Comparison of ENCODE assay signal across 7 mouse cellular contexts in genomic region chr10:78159252-78159878, GRCm38 (mm10). TPM values are rescaled to one million over a fixed set of nuclear protein-coding genes. Genes with fewer than 3 reads are reported as not detected.
DNase-seq lines count a peak whose midpoint lies in the region; ATAC-seq and TF ChIP-seq lines count a peak whose summit lies in the region.

No protein-coding gene starts in this region.

- 0 out of 2 replicates have a peak overlapping the region, but pooled peaks have one; percentile 11 for H3K4me2 ChIP-seq in hindbrain, embryonic 11.5 days (replicated peaks; ENCODE audit: low read depth, low read length)

- H3K4me1 ChIP-seq in MEL (ENCODE audit: control insufficient read depth in 1 of 2, insufficient read depth in 2 of 2, low read length in 2 of 2) = no peaks in the 10 kb centered on the region
- peaks cover 18% of the 10 kb centered on the region for H3K4me1 ChIP-seq in erythroblast, embryonic 14.5 days (ENCODE audit: control insufficient read depth)
- H3K4me1 ChIP-seq in hindbrain, embryonic 11.5 days (replicated peaks; ENCODE audit: control insufficient read depth, insufficient read depth, low read length) = no peaks in the 10 kb centered on the region
- peaks cover 30% of the 10 kb centered on the region; the same call in 1 of the 2 replicates for H3K4me1 ChIP-seq in spleen, adult 2 months (ENCODE audit: control insufficient read depth, insufficient read depth, insufficient read length)

- TF ChIP-seq RAD21 in MEL (IDR thresholded peaks at IDR 0.05; ENCODE audit: low read depth, low read length) = no peak

- TF ChIP-seq CTCF in MEL (IDR thresholded peaks at IDR 0.05 in 2 of 3, conservative IDR thresholded peaks at IDR 0.05 in 1 of 3; ENCODE audit: control insufficient read depth in 1 of 3, insufficient read depth in 1 of 3, low read depth in 2 of 3, low read length in 3 of 3, poor library complexity in 1 of 3, severe bottlenecking in 1 of 3) = no peak
- TF ChIP-seq CTCF in spleen, adult 2 months (IDR thresholded peaks at IDR 0.05; ENCODE audit: extremely low read depth, insufficient read depth, insufficient read length, insufficient replicate concordance) = no peak

- peak overlapping the region; percentile 13 for H3K9ac ChIP-seq in MEL (ENCODE audit: control insufficient read depth, low read depth, low read length, poor library complexity, severe bottlenecking)
- H3K9ac ChIP-seq in hindbrain, embryonic 11.5 days (ENCODE audit: low read depth, low read length) = no peak overlapping the region

- H3K27me3 ChIP-seq in MEL (ENCODE audit: control insufficient read depth in 1 of 2, insufficient read depth in 2 of 2, low read length in 2 of 2) = no peaks in the 10 kb centered on the region
- no peaks in the 10 kb centered on the region for H3K27me3 ChIP-seq in erythroblast, embryonic 14.5 days (ENCODE audit: control insufficient read depth)
- no peaks in the 10 kb centered on the region for H3K27me3 ChIP-seq in hindbrain, embryonic 11.5 days (ENCODE audit: control insufficient read depth, insufficient read depth, low read length)
- no peaks in the 10 kb centered on the region for H3K27me3 ChIP-seq in spleen, adult 2 months (ENCODE audit: control insufficient read depth, insufficient read depth, low read length)

- WGBS in hindbrain, embryonic 11.5 days = 15% methylated on average over 17 of the region's 17 CpGs
- WGBS in macrophage (ENCODE audit: missing documents) = 16% methylated on average over 17 of the region's 17 CpGs
- 11% methylated on average over 17 of the region's 17 CpGs for WGBS in spleen, adult 2 months

- H3K36me3 ChIP-seq in MEL (ENCODE audit: control insufficient read depth in 1 of 2, insufficient read depth in 2 of 2, low read length in 2 of 2) (no peaks in the 10 kb centered on the region), macrophage (ENCODE audit: inconsistent target) (peaks cover 17% of the 10 kb centered on the region; the same call in 1 of the 2 replicates)
- peaks cover 38% of the 10 kb centered on the region for H3K36me3 ChIP-seq in erythroblast, embryonic 14.5 days (ENCODE audit: control insufficient read depth)
- H3K36me3 ChIP-seq in hindbrain, embryonic 11.5 days (ENCODE audit: control insufficient read depth, insufficient read depth, low read length) = no peaks in the 10 kb centered on the region
- H3K36me3 ChIP-seq in spleen, adult 2 months (ENCODE audit: control insufficient read depth, insufficient read depth, low read length) = peaks cover 4% of the 10 kb centered on the region

- DNase-seq in MEL (ENCODE audit: low read depth, low spot score) = peak; percentile 65
- peak; percentile 74 for DNase-seq in adrenal gland, postnatal 25 days
- DNase-seq in hindbrain, embryonic 11.5 days (ENCODE audit: low spot score) = peak; percentile 65
- DNase-seq in layer of hippocampus, adult 9-11 months = peak; percentile 76
- DNase-seq in spleen, adult 2 months (ENCODE audit: low read depth in 1 of 2, low spot score in 2 of 2) = peak; percentile 45 to 78

- peak; percentile 15; the same call in 1 of the 2 replicates for ATAC-seq in hindbrain, embryonic 11.5 days (ENCODE audit: low FRiP score)

- H3K4me3 ChIP-seq in MEL (ENCODE audit: control insufficient read depth in 1 of 2, insufficient read depth in 1 of 2, low read depth in 2 of 2, low read length in 2 of 2) = peak overlapping the region; percentile 42 to 48
- H3K4me3 ChIP-seq in erythroblast, embryonic 14.5 days (replicated peaks) = peak overlapping the region; percentile 44
- H3K4me3 ChIP-seq in hindbrain, embryonic 11.5 days (ENCODE audit: low read depth, low read length) = no peak overlapping the region
- peak overlapping the region; percentile 8; the same call in 1 of the 2 replicates for H3K4me3 ChIP-seq in macrophage (ENCODE audit: inconsistent target)
- H3K4me3 ChIP-seq in spleen, adult 2 months (ENCODE audit: extremely low read depth, insufficient read depth, insufficient read length) = peak overlapping the region; percentile 28

- H3K9me3 ChIP-seq in MEL (replicated peaks; ENCODE audit: insufficient read depth, low read length) = no peaks in the 10 kb centered on the region
- no peaks in the 10 kb centered on the region for H3K9me3 ChIP-seq in erythroblast, embryonic 14.5 days (ENCODE audit: control insufficient read depth, low read length)
- no peaks in the 10 kb centered on the region for H3K9me3 ChIP-seq in hindbrain, embryonic 11.5 days (ENCODE audit: control insufficient read depth, low read length)

- TF ChIP-seq POLR2A in MEL (IDR thresholded peaks at IDR 0.05; ENCODE audit: control insufficient read depth in 1 of 2, insufficient read depth in 1 of 2, low read depth in 1 of 2, low read length in 2 of 2, poor library complexity in 1 of 2) = no peak
- TF ChIP-seq POLR2A in spleen, adult 2 months (IDR thresholded peaks at IDR 0.05; ENCODE audit: low read depth, low read length) = 0 out of 2 replicates have a peak, but pooled peaks have one; percentile 3

- H3K27ac ChIP-seq in MEL (ENCODE audit: control insufficient read depth, low read depth, low read length) (no peak overlapping the region), macrophage (no peak overlapping the region)
- H3K27ac ChIP-seq in hindbrain, embryonic 11.5 days (ENCODE audit: low read depth, low read length) = no peak overlapping the region
- H3K27ac ChIP-seq in spleen, adult 2 months (ENCODE audit: insufficient read depth, low read length) = peak overlapping the region; percentile 87

- H3K79me2 ChIP-seq in MEL (ENCODE audit: control insufficient read depth, insufficient read depth, low read length, poor library complexity) = no peaks in the 10 kb centered on the region
- no peaks in the 10 kb centered on the region for H3K79me2 ChIP-seq in macrophage (ENCODE audit: inconsistent target)

- TF ChIP-seq EP300 in MEL (IDR thresholded peaks at IDR 0.05; ENCODE audit: low read depth in 1 of 2, low read length in 2 of 2) = no peak

TF ChIP-seq in MEL, 35 proteins besides CTCF, POLR2A, EP300 and RAD21 (continues in another document):
- TF ChIP-seq TAL1 (IDR thresholded peaks at IDR 0.05; ENCODE audit: low read length) (no peak), SIN3A (IDR thresholded peaks at IDR 0.05; ENCODE audit: low read length) (peak; percentile 50), CHD1 (IDR thresholded peaks at IDR 0.05; ENCODE audit: low read depth, low read length) (no peak), NRF1 (IDR thresholded peaks at IDR 0.05; ENCODE audit: insufficient read depth, low read depth, low read length, poor library complexity, severe bottlenecking) (peak; percentile 50; the same call in 1 of the 2 replicates), BHLHE40 (IDR thresholded peaks at IDR 0.05; ENCODE audit: borderline replicate concordance, low read depth, low read length) (peak; percentile 72; the same call in 1 of the 2 replicates), SMC3 (IDR thresholded peaks at IDR 0.05; ENCODE audit: low read depth, low read length) (no peak), KAT2A (conservative IDR thresholded peaks at IDR 0.05; ENCODE audit: low read depth, low read length) (no peak), USF1 (IDR thresholded peaks at IDR 0.05; ENCODE audit: low read depth, low read length) (no peak), TBP (IDR thresholded peaks at IDR 0.05; ENCODE audit: low read depth, low read length) (no peak), TCF12 (IDR thresholded peaks at IDR 0.05; ENCODE audit: low read depth, low read length) (no peak), ZKSCAN1 (IDR thresholded peaks at IDR 0.05; ENCODE audit: low read depth, low read length) (no peak), ELF1 (IDR thresholded peaks at IDR 0.05; ENCODE audit: low read depth, low read length) (no peak), MXI1 (IDR thresholded peaks at IDR 0.05; ENCODE audit: low read depth, low read length) (peak; percentile 48), POLR2AphosphoS2 (IDR thresholded peaks at IDR 0.05; ENCODE audit: low read length) (peak; percentile 40), HCFC1 (IDR thresholded peaks at IDR 0.05; ENCODE audit: low read depth, low read length) (no peak), ZMIZ1 (IDR thresholded peaks at IDR 0.05; ENCODE audit: low read depth, low read length) (0 out of 2 replicates have a peak, but pooled peaks have one; percentile 15), ETS1 (IDR thresholded peaks at IDR 0.05; ENCODE audit: low read depth, low read length) (no peak), GATA1 (IDR thresholded peaks at IDR 0.05; ENCODE audit: low read depth, low read length) (no peak), USF2 (IDR thresholded peaks at IDR 0.05; ENCODE audit: borderline replicate concordance in 1 of 2, insufficient read depth in 1 of 2, low read depth in 1 of 2, low read length in 2 of 2) (no peak), ZC3H11A (IDR thresholded peaks at IDR 0.05; ENCODE audit: low read depth, low read length) (no peak)

RNA-seq across cellular contexts. Expression of gene D10Jhu81e, which starts 10.2 kb away (rescaled TPM):
- total RNA-seq in MEL (2012; rRNA removed) = 44.8 and 50.6 TPM in 2 replicates
- polyA plus RNA-seq in MEL (2012; ENCODE audit: insufficient read depth in 1 of 2, insufficient read length in 2 of 2, low read depth in 1 of 2, low replicate concordance in 2 of 2, missing spikeins in 1 of 2) (10 to 100 TPM in 1 of 2 experiments, not detected in 1; 57.4 TPM), macrophage (2018) (30.3 to 37.8 TPM (median 37.5 TPM) in 3 replicates)
- total RNA-seq in adrenal gland, postnatal 25 days (2021) = 235 and 247 TPM in 2 replicates
- 6.8 and 7.7 TPM in 2 replicates for polyA plus RNA-seq in erythroblast, embryonic 14.5 days (2012)
- polyA plus RNA-seq in hindbrain, embryonic 11.5 days (2014; fragmentation: Nextera tagmentation; extraction: Ambion mirVana) = 13.6 and 17.6 TPM in 2 replicates
- total RNA-seq in macrophage (2018; cell fraction: chromatin; rRNA removed) = 10 to 100 TPM in 18 of 26 experiments, 1 to 10 TPM in 8; 4.3 to 35.5 (median 13.3) TPM
- 10 to 100 TPM; 20.5 to 40.4 (median 29.0) TPM for total RNA-seq in macrophage (2018; cell fraction: cytosol; rRNA removed)
- total RNA-seq in macrophage (2018; cell fraction: nucleus; rRNA removed) = 10 to 100 TPM in 20 of 26 experiments, 1 to 10 TPM in 6; 8.2 to 30.6 (median 14.0) TPM
- polyA plus RNA-seq in spleen, adult 2 months (2012; rRNA removed) = 68.7 and 105 TPM in 2 replicates

RNA-seq across cellular contexts. Expression of gene Pwp2, which starts 25.6 kb away (rescaled TPM):
- total RNA-seq in MEL (2012; rRNA removed) = 73.8 and 91.5 TPM in 2 replicates
- polyA plus RNA-seq in MEL (2012; ENCODE audit: insufficient read depth in 1 of 2, insufficient read length in 2 of 2, low read depth in 1 of 2, low replicate concordance in 2 of 2, missing spikeins in 1 of 2) (10 to 100 TPM; 49.6 to 62.4 TPM), macrophage (2018) (6.1 to 17.2 TPM (median 6.1 TPM) in 3 replicates)
- total RNA-seq in adrenal gland, postnatal 25 days (2021) = 17.8 and 17.9 TPM in 2 replicates
- 0.26 and 0.38 TPM in 2 replicates for polyA plus RNA-seq in erythroblast, embryonic 14.5 days (2012)
- 14.1 and 18.7 TPM in 2 replicates for polyA plus RNA-seq in hindbrain, embryonic 11.5 days (2014; fragmentation: Nextera tagmentation; extraction: Ambion mirVana)
- 10 to 100 TPM in 7 of 26 experiments, 1 to 10 TPM in 19; 4.7 to 16.1 (median 8.9) TPM for total RNA-seq in macrophage (2018; cell fraction: chromatin; rRNA removed)
- 1 to 10 TPM; 4.1 to 9.0 (median 6.9) TPM for total RNA-seq in macrophage (2018; cell fraction: cytosol; rRNA removed)
- 10 to 100 TPM in 4 of 26 experiments, 1 to 10 TPM in 22; 4.4 to 17.7 (median 7.3) TPM for total RNA-seq in macrophage (2018; cell fraction: nucleus; rRNA removed)
- 11.2 and 11.7 TPM in 2 replicates for polyA plus RNA-seq in spleen, adult 2 months (2012; rRNA removed)
